Mouse (Mus musculus) gastrocnemius, adult 2 months (tissue): ENCODE results near the gene Abca17. TPM values are rescaled to one million over a fixed set of nuclear protein-coding genes. Genes with fewer than 3 reads are reported as not detected.

Experiments used
- DNase-seq: peaks from one replicate; pipeline ENCODE4 v3.0.0; 2022
- H3K27ac ChIP-seq: fragments of 200-600 bp; 2 replicates; pipeline ENCODE4 v1.8.1; 2022; ENCODE audit warnings: mild to moderate bottlenecking
- H3K4me3 ChIP-seq: fragments of 200-600 bp; 2 replicates; pipeline ENCODE4 v1.8.1; 2022; ENCODE audit warnings: mild to moderate bottlenecking, moderate library complexity
- CTCF ChIP-seq: fragments of 200-600 bp; IDR thresholded peaks from 2 replicates; pipeline ENCODE4 v1.8.1; 2022; ENCODE audit warnings: antibody characterized with exemption, mild to moderate bottlenecking, moderate library complexity
- intact Hi-C: fragments of 180-260 bp; cut with DNase I; formaldehyde crosslinking; loops from one replicate; pipeline ENCODE4 v1.15.1; 2025
- total RNA-seq, 2 experiments: library from RNA; stranded (reverse); gene quantifications; 2 replicates each; pipeline ENCODE4 v1.2.3; 2021

The Abca17 gene
- total RNA-seq, 2 experiments from 2014 or later, result not detected

GRCm38 (mm10) chr17:24320826-24321225 is 30.0 kb downstream of the Abca17 start:
- no peak overlapping the region for H3K4me3 ChIP-seq
- no peak for TF ChIP-seq CTCF
- intact Hi-C loops, result no loop called here
- no peak for DNase-seq
- no peak overlapping the region for H3K27ac ChIP-seq

- peak; percentile 72 for TF ChIP-seq CTCF
- H3K27ac ChIP-seq, result no peak overlapping the region
- no peak overlapping the region for H3K4me3 ChIP-seq
- intact Hi-C loops, result loop anchor here (1.0 to 5.0 kb wide), 2 partner anchors 134 to 155 kb away; partner anchors contain the start of gene Pdpk1
- peak; percentile 45 for DNase-seq
Observed at GRCm38 (mm10) chr17:24307500-24307899, 43.4 kb downstream of the Abca17 start.

DNA sequence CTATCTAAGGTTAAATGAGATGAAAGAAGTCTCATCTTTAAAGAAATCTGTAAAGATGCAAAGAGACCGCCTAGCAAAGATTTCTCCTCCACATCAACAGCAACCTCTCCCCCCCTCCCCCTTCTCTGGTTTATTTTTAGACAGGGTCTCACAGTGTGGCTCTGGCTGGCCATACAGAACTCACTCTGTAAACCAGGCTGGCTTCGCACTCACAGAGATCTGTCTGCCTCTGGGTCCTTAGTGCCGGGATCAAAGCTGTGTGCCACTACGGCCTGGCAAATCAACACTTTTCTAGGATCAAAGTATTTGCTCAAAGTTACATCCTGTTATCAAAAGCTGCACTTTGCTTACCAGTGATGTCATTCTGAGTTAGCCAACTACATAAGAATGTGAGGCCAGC is 50.2 kb downstream of the Abca17 start:
- intact Hi-C loops, result no loop called here
- no peak overlapping the region for H3K27ac ChIP-seq
- DNase-seq, result no peak
- TF ChIP-seq CTCF, result no peak
- H3K4me3 ChIP-seq, result no peak overlapping the region

- DNase-seq, result no peak
- H3K27ac ChIP-seq, result no peak overlapping the region
- no peak for TF ChIP-seq CTCF
- intact Hi-C loops, result no loop called here
- H3K4me3 ChIP-seq, result no peak overlapping the region
Observed at GRCm38 (mm10) chr17:24289338-24289737, 61.5 kb downstream of the Abca17 start.

GRCm38 (mm10) chr17:24288477-24288876 is 62.4 kb downstream of the Abca17 start:
- Histone ChIP-seq H3K27ac (no peak overlapping the region), H3K4me3 (no peak overlapping the region)
- no peak for DNase-seq
- intact Hi-C loops, result no loop called here
- TF ChIP-seq CTCF, result no peak

- Histone ChIP-seq H3K4me3 (no peak overlapping the region), H3K27ac (no peak overlapping the region)
- no peak for TF ChIP-seq CTCF
- intact Hi-C loops, result no loop called here
- DNase-seq, result no peak
Observed at GRCm38 (mm10) chr17:24285680-24286079, 65.2 kb downstream of the Abca17 start.

DNA sequence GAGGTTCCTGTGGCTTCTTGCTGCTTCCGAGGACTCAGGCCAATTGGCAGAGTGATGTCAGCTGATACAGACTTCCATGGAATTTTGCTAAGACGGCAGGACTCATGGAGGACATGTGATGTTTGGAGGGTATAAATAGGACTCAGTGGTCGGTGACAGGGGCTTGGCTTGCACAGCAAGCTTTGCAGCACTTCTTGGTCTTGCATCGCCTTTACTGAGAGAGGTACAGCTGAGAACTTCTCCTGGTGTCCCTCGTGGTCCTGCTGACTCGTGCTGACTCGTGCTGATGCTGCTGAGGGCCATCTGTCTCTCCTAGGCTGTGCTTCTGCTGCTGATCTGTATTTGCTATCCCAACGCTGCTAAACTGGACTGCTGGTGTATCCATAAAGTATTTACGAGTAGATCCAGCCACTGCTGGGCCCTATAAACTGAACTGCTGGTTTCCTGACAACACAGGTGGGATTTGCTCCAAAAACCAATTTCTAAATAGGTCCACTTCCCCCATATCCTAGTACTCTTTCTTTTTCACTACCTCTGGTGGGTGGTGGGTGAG is 67.5 kb downstream of the Abca17 start:
- peak overlapping the region; percentile 20; the same call in 1 of the 2 replicates for H3K27ac ChIP-seq
- intact Hi-C loops, result no loop called here
- TF ChIP-seq CTCF, result no peak
- no peak overlapping the region for H3K4me3 ChIP-seq
- DNase-seq, result no peak

DNA sequence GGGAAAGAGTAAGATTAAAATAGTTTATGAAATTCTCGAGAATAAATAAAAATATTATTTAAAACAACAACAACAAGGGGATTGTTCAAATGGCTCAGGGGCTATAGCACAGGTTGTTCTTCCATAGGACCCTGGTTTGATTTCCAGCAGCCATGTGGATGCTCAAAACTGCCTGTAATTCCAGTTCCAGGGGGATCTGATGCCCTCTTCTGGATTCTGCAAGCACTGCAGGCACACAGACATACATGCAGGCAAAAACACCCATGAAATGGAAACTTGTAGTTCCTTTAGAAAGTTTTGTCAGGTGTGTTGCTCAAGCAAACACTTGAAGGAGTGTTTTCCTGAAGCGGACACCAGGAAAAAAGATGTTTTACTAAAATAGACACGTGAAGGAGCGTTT is 68.2 kb downstream of the Abca17 start:
- Histone ChIP-seq H3K27ac (no peak overlapping the region), H3K4me3 (no peak overlapping the region)
- DNase-seq, result no peak
- intact Hi-C loops, result no loop called here
- TF ChIP-seq CTCF, result peak; percentile 52

- Histone ChIP-seq H3K27ac (no peak overlapping the region), H3K4me3 (no peak overlapping the region)
- no peak for TF ChIP-seq CTCF
- DNase-seq, result no peak
- intact Hi-C loops, result no loop called here
Observed at GRCm38 (mm10) chr17:24279907-24280306, 71.0 kb downstream of the Abca17 start.

DNA sequence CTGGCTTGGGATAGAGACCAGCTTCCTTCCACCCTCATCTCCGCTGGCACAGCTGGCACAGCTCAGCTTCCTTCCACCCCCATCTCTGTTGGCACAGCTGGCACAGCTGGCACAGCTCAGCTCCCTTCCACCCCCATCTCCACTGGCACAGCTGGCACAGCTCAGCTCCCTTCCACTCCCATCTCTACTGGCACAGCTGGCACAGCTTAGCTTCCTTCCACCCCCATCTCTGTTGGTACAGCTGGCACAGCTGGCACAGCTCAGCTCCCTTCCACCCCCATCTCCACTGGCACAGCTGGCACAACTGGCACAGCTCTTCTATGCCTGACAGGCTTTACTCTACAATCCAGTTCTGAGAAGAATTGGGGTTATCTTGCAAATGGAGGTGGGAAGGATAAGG is 83.7 kb downstream of the Abca17 start:
- no peak overlapping the region for H3K4me3 ChIP-seq
- intact Hi-C loops, result no loop called here
- DNase-seq, result no peak

GRCm38 (mm10) chr17:24264766-24265165 is 86.1 kb downstream of the Abca17 start:
- no peak for DNase-seq
- TF ChIP-seq CTCF, result no peak
- Histone ChIP-seq H3K4me3 (no peak overlapping the region), H3K27ac (no peak overlapping the region)
- intact Hi-C loops, result no loop called here

More for the DNA sequence above, 83.7 kb downstream of the Abca17 start:
- H3K27ac ChIP-seq, result no peak overlapping the region
- no peak for TF ChIP-seq CTCF

DNA sequence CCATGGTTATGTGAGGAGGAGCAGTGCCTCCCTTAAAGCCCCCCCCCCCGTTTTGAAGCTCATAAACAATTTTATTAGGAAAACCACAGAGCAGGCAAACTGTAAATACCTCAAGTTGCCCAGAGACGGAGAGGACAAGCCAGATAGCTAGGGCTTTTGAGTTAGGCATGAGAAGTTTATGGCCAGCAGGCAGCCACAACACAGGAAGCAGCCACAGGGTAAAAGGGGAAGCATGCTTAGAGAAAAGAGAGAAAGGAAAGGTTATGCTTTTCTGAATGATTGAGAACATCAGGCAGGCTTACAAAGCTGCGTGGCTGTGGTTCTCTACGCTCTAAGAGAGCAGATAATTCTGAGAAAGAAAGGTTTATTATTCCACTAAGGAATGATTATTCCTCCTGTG is 90.4 kb downstream of the Abca17 start:
- intact Hi-C loops, result no loop called here
- H3K27ac ChIP-seq, result no peak overlapping the region
- no peak overlapping the region for H3K4me3 ChIP-seq

DNA sequence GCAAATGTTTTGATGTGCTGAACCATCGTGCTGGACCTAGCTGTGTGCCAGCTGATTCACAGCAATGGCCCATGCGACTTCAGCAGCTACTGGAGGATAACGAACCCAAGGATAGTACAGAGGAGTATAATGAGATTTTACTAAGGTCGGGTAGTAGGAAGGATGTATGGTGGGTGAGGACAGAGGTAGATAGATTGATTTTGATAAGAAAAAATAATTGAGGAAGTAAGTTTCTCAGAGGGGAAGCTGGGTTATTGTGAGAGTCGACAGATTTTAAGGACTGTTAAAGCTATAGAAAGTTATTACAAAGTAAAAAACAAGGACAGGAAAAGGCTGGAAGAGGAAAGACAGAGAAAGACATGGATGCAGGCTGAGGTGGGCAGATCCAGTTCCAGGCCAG is 91.2 kb downstream of the Abca17 start:
- no peak for TF ChIP-seq CTCF
- DNase-seq, result no peak
- intact Hi-C loops, result no loop called here

More for the DNA sequence above, 90.4 kb downstream of the Abca17 start:
- no peak for TF ChIP-seq CTCF
- no peak for DNase-seq

DNA sequence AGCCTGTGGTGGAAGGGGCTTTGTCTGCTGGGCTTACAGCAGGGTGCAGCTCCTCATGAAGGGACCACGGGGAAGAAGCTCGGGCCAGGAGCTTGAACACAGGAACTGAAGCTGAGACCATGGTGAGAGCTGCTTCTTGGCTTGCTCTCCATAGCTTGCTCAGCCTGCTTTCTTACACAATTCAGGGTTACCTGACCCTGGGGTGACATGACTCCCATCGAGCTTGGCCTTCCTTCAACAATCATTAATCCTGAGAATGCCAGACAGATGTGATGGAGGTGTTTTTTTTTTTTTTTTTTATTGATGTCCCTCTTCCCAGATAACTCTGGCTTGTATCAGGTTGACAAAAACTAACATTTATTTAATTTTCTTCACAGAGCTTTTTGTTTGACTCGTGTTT is 91.9 kb downstream of the Abca17 start:
- H3K4me3 ChIP-seq, result no peak overlapping the region
- intact Hi-C loops, result no loop called here
- no peak for DNase-seq
- TF ChIP-seq CTCF, result no peak
- H3K27ac ChIP-seq, result no peak overlapping the region

More for the DNA sequence above, 91.2 kb downstream of the Abca17 start:
- Histone ChIP-seq H3K4me3 (no peak overlapping the region), H3K27ac (no peak overlapping the region)
